Mouse (Mus musculus) kidney, postnatal 36 days (tissue): ENCODE measurements around the gene Myl12a.

Experiments
- DNase-seq, 2 experiments: peaks; one replicate each; pipeline ENCODE4 v3.0.0; 2021 to 2022; ENCODE audit warnings: mixed read lengths in 2 of 2

Gene Myl12a

DNA sequence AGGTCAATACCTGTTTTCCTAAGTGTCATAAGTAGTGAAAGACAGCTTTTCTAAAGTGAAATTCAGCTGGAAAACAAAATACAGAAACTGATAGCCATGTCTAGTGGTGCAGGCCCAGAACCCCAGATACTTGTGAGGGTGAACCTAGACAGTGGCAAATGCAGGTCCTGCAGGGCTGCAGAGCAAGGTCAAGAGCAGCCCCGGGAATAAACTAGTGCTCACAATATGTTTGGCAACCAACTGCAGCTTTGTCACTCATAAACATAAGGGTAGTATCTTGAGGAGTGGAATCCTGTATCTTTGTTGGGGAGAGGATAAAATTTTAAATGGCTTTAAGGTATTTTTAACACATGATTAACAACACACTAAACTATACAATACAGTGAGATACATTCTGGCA, 7.1 kb upstream of the Myl12a start:
- DNase-seq: no peak

DNA sequence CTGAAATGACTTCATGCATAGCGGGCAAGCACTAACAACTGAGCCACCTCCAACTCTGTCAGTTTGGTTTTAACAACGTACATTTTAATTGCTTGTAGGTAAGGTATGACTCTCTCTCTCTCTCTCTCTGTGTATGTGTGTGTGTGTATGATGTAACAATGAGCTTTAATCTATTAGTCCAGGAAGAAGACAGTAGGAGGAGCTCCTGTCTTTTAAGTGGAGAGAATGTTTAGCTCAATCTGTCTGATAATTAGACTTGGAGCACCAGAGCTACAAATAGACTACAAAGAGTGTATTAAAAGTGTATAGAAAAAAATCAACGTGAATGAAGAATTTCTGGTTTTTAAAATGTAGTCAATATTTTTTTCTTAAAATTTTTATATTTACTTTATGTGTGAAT, 6.0 kb upstream of the Myl12a start:
- no peak for DNase-seq

DNA sequence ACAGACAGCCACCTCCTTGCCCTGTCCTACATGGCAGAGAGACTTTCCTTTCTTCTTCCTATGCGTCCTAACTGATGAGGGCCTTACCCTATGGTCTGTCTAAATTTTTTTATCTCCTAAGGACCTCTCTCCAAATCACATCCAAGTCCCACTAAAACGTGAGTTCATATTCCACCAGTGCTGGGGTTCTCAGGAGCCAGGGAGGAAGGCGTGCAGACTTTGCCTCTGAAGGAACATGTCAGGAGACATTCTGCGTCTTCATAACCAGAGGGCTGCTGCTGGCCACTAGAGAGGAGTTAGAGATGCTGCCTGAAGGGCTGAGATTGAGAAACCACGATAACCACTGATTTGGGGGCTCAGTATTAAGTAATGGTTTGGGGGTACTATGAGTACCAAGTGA, 4.3 kb upstream of the Myl12a start:
- DNase-seq: no peak

DNA sequence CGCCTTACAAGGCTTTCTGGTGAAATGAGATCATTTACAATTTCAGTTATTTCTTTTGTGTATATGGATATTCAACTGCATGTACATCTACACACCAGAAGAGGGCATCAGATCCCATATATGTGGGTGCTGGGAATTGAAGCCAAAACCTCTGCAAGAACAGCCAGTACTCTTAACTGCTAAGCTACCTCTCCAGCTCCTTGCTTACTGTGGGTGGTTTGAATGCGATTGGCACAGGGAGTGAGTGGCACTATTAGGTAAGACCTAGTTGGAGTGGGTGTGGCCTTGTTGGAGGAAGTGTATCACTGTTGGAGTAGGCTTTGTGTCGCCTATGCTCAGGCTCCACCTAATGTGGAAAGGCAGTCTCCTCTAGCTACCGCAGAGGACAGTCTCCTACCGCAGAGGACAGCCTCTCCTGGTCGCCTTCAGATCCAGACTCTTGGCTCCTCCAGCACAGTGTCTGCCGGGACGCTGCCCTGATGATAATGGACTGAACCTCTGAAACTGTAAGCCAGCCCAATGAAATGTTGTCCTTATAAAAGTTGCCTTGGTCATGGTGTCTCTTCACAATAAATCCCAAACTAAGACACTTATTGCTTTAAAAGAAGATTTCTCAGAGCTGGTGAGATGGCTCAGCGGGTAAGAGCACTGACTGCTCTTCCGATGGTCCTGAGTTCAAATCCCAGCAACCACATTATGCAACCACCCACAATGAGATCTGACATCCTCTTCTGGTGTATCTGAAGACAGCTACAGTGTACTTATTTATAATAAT, 1.7 kb upstream of the Myl12a start:
- DNase-seq: no peak

DNA sequence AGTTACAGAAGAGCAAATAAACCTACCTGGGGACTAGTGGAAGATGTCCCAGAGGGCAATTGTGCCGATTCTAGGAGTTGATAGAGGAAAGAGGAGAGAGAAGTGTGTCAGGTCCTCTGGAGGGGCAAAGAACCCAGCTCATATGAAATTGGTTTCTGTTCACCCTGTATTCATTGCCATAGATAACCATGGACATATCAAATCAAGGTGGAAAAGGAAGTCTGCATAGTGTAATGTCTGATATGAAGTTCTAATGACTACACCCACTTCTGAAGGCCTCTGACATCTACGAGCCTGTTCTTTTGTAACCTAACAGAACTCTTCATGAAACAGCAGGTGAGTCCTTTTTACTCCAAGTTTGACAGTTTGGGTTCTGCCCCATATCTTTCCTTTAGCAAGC, 1.0 kb upstream of the Myl12a start:
- DNase-seq: no peak

DNA sequence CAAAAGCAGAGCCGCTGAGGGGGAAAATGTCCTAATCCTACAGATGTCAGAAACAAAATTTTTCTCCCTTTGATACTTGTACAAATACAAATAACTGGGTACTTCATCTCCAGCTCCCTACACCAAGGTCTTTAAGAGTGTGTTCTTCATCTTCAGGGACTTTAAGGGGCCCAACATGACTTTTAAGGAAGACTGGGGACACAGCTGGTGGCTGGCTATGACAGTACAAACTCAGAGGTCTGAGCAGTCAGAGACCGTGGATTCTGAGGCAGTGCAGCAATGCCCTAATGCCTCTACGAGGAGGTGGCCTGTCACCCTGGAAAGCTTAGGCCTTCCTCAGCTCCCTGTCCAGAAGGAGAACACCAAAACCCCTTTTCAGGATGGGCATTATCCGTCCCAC, 434 bp upstream of the Myl12a start:
- DNase-seq: no peak

DNA sequence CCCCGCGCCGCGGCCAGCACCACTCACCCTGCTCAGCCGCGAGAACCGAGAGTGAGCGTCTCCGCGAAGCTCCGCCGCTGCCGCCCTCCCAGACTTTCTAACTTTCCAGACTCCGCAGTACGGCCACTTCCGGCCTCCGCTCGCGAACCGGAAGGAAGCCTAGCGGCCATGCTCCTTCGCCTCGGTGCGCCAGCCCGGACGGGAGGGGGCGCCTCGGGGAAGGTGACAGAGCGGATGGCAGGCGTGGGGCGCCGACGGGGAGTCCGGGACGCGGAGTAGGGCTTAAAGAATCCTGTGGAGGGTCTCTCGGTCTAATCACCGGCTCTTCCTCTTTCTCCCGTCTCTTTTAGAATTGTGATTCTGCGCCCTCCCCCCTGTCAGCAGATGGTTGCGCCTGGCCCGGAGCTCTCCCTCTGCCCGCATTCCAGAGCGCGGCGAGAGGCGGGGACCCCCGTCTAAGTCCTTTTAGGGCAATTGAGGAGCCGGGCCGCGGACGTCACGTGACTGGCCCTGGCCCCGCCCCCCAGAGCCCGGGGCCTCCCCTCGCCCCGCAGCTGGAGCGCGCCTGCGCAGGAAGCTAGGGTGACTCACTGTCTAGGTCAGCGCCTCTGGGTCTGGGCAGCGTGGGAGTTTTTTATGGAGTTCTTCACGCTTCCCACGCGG, 466 bp downstream of the Myl12a start, which contains the start of gene Myom1:
Gene Myom1 (plus strand): TSS at position 553 of the 663 bp plus-strand sequence.
- DNase-seq: peak; percentile 99 to 100

DNA sequence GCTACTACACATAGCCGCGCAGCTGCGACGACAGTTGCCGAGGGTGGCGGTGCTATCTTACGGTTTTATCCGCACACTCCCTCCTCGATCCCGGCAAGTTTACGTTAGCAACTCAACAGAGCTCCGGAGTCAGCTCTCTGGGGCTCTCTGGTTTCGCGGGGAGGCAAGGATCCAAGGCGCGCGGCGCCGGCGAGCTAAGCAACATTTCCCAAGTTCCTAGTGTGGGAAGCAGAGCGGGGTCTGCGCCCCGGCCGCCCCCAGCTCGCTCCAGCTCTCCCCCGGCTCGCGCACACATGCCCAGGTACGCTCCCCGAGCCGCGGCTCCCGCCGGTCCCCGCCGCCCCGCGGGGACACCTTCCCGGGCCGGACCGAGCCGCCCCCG, 988 bp downstream of the Myl12a start:
- no peak for DNase-seq

DNA sequence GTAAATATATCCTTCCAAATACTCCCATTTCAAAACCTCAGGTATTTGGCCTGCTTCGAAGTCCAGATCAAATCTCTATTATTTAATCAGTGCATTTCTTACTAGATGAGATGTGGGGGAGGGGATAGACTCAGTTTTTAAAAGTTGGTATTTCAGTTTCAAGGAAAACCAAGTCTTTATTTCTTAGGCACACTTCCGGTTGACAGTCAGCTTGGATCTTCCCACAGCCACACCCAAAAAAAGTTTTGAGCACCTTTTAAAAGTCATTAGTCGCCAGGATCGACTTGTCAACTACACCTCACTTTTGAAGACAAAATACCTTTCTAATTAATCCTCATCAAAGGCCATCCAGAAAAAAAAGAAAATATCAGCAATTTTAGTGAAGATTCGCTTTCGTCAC, 1.6 kb downstream of the Myl12a start:
- no peak for DNase-seq

DNA sequence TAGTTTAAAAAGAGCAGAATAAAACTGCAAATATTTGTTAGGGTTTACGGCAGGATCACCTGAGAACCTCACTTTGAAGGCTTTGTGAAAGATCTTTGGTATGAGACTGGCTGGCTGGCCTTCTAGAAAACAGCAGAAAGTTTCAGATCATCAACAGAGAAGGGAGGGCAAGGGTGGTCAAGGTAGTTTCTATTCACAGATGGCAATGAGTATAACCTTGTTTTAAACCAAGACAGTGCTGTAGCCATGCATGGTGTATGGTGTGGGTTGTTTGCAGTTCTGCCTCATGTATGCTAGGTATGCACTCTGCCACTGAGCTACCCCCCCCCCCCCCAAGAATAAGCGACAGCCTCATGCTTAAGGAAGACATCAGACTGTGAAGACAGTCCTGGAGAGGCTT, 2.4 kb downstream of the Myl12a start:
- no peak for DNase-seq

DNA sequence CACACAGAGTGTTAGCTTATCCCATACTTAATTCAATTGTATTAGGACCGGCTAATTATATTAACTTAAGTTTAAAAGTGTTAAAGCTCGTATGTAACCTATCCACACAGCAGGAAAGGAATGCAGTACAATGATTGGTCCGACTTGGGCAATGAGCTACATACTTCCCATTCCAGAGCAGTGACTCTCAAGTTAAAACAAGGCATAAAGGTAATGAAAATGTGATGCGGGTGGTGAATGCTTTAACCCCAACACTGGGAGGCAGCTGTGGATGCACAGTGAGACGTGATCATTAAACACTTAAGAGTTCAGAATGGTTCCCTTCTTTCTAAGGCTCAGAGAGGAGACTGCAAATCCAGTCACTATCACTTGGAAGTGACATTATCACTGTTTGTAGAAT, 3.5 kb downstream of the Myl12a start:
- peak in 1 of 2 experiments; percentile 47 for DNase-seq

DNA sequence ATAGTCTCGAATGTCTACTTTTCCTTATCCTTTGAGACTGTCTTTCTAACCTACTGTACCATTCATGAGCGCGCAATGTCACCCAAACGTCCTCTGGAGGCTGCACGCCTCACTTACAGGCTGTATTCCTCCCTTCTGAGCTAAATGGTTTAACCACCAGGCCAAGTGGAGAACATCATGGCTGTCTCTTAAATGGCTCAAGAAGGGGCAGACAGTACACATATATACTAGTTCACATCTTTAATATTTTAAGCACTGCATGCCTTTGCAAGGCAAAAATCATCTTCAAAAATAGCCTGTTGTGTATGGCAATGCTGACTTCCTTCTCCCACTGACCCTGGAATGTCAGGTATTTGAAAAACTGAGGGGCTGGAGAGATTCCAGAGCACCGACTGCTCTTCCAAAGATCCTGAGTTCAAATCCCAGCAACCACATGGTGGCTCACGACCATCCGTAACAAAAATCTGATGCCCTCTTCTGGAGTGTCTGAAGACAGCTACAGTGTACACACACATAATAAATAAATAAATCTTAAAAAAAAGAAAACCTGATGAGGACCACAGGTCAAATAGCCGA, 4.2 kb downstream of the Myl12a start:
- no peak for DNase-seq

DNA sequence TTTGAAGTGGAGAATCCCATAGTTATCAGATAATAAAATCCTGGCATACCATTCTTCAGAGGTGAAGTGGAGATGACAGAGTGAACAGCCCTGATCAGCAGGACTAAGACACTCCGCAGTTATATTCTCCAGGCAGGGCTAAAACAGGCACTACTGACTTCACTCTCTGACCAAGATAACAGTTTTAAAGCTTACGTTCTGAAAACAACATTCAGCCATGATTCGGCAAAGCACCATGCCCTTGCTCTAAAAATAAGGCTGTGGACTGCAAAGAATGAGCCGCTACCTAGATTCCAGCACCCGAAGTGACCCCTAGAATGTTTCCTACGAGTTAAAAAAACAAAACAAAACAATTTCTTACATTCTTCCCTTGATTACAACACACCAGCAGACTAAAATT, 4.8 kb downstream of the Myl12a start:
- no peak for DNase-seq

DNA sequence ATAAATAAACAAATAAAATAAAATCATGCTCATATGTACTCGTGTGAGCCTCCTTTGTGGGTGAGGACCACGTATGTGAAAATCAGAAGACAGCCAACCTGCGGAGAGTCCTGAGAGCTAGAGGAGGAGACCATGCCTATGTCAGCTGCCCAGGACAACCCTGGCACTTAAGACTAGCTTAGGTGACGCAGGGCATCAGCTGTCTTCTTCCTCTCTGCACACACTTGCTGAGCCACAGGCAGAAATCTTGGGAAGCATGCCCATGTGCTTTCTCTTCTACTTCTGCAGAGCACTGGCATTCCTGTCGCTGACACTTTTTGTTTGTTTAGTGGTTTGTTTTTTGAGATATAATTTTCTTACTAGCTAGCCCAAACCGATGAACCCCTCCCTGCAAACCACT, 7.1 kb downstream of the Myl12a start:
- no peak for DNase-seq

DNA sequence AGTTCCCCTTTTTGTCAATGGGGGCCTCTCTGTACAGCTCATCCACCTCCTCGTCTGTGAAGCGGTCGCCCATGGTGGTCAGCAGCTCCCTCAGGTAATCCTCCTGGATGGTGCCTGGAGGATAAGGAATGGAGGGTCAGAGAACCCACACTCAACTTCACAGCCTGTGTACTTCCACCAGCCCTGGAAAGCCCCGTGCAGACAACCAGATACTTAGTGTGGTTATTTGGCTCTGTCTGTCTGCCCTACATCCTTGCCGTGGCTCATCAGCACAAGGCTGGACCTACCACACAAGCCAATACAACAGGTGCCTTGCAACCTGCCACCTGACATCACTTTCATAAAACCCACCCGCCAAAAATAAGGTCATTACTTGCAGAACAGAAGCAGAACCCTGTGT, 8.0 kb downstream of the Myl12a start:
- no peak for DNase-seq

DNA sequence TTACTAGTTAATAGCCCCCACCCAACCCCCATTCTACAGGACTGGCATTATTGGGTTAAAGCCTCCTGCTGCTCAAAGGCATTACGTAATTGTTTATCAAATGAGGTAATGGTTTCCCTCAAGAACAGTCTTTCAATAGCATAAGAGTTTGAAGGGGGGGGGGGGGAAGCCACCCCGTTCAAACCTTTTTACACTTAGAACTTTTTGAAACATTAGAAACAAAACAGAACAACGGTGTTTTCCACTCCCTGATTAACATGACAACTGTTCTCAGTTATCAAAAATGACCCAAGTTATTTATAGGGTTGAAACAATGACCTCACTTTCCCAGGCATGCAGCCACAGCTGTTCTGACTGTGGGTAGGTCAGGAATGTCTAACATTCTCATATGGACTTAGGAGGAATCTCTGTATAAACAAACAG, 9.3 kb downstream of the Myl12a start:
- no peak for DNase-seq

DNA sequence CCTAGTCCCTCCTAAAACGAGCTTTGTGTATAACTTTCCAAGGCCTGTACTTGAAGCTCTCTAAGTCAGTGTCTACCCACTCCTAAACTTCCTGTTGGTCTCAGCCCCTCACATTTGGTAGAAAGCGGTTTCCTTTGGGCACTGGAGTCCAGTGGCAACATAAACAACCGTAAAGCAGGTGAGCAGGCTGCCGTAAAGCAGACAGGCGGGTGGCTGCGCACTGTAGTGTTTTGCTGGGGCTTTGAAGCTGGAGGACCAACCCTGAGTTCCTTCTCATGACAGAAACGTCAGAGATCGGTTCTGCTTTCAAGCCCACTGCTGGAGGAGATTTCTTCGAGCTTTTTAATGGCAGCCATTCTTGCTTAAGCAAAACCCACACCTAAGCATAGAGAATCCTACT, 10.0 kb downstream of the Myl12a start:
- no peak for DNase-seq

DNA sequence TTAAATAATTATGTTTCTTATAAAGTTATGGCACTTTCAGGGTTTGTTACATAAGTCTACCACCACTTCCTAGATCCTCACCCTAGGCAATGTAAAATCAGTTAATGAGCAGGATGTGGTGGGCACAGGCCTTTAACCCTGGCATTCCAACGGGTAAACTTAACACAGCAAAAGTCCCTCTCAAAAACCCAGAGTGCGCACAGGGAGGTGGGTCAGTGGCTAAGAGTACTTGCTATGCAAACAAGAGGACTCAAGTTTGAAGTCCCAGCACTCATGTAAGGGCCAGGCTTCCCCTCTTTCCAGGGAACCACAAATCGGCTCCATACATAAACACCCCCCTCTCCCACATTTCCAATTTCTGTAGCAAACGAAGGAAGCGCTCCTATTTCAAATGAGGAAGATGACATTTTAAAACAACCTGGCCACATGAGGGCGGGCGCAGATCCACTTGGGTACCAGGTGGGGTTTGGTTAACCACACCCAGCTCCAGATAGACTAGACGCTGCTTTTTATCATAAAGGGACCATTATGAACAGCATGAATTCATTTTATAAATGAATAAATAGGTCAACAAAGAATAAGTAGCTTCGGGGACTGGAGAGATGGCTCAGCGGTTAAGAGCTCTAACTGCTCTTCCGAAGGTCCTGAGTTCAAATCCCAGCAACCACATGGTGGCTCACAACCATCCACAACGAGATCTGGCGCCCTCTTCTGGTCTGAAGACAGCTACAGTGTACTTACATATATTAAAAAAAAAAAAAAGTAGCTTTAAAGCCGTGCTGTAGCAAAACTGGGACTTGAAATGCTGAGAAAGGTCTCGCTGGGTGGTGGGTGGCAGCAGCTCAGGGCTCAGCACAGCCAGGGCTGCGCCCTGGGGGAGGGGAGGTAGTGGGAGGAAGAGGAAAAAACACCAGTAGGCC, 10.7 kb downstream of the Myl12a start:
- peak in 1 of 2 experiments; percentile 64 for DNase-seq

DNA sequence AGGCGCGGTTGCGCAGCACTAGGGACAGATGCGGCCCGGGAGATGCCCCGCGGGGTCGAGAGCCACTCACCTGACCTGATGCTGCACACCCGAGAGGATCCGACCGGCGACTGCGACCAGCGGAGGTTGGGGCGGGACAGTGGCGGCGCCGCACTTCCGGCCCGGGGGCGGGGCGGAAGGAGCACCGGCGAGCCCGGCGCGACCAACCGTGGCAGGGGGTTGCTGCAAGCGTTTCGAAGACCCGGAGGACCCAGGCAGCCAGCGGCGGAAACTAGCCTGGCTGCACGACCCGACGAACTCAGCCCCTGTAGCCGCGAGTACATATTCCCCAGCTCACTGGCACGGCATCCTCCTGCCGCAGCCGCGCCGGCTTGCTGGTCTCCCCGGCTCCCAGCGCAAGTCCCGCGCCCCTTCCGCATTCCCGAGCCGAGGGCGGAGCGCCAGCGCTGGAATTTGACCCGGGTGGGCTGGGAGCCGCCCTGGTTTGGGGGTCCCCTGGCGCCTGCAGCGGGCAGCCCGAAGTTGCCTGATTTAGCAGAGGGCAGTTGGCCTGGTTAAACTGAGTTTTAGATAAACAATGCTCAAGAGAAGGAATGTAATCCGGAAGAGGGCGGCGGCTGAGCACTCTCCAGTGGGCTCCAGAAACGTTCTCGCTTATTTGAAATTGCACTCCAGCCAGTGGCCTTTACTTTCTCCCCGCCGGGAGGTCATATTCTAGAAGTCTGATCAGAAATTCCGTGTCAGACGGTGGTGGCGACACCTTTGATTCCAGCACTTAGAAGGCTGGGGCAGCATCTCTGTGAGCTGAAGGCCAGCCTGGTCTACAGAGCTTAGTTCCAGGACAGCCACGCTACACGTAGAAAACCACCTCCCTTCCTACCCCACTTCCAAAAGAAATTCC, 12.0 kb downstream of the Myl12a start:
- peak; percentile 87 to 94 for DNase-seq

DNA sequence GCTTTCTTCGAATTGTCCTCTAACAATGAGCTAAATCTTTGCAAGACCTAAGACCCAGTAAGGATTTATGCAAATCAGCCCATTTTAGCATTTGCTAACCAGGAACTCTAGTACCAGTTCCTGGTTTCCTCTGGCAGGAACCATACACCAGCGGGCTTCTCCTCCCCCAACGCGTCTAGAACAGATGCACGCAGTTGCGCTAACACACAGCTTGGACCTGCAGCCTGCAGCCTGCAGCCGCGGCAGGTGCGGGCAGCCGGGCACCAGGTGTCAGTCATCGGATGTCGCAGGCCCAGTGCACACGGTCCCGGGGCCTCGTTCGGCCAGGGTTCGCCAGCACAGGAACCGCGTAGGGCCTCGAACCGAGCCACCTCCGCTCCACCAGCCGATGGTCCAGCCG, 12.7 kb downstream of the Myl12a start:
- peak; percentile 45 to 59 for DNase-seq

DNA sequence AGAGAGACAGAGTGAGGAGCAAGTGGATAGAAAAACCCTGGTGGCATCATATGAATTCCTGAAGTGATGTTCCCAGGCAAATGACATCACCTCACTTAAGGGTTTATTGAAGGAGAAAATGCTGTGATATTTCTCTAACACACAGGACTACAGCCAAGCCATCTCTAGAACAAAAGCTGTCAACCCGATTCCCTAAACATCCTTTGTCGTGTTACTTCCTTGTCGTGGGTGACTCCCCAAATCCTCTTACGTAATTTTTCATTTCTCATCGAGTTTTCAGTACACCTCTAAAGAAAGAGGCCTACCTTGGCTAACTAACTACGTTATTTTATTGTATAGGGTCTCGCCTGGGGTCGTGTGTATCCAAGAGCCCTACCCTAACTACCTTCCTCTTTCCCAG, 13.2 kb downstream of the Myl12a start:
- no peak for DNase-seq

DNA sequence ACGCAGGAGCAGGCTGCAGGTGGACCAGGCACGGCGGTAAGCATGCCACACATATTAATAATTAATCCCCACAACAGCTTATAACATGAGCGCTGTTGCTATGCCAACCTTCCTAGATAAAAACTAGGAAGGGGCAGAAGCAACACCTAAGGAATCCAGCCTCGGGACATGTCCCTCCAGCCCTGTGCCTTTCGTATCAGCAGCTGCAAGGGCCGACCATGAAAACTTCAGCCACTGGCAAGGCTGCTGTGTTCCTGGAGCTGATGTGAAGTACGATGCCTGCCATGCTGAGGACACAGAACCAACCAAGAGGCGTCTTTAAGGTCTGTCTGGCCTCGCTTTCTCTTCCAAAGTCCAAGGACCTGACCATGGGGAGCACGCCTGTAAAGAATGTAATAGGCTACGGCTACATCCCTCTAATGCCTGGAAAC, 14.3 kb downstream of the Myl12a start:
- DNase-seq: peak; percentile 46 to 54
